In the genomic region with DNA sequence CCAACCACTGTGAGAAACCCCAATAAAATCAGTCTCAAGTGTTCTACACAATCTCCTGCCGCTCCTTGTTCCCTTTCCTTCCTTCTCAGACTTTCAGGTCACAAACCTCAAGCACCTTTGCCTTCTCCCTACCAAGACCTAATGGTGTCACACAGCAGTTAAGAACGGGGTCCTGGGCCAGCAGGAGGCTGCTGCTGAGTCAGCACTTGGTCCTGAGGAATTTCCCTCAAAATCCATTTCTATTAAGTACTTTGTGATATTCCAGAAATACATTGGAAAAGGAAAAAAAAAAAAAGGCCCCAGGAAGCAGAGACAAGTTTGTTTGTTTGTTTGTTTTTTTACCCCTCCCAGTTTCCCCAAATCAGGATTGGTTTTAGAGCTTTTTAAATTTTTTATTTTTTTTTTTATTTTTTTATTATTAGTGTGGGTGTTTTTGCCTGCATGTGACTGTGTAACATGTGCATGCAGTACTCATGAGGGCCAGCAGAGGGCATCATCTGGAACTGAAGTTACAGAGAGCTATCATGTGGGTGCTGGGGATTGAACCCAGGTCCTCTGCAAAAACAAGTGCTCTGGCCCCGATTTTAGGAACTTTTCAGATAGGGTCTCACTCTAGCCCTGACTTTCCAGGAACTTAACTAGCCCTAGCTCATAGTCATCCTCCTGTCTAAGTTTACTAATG, we compare ENCODE assay signal across 13 mouse cellular contexts. TPM values are rescaled to one million over a fixed set of nuclear protein-coding genes. Genes with fewer than 3 reads are reported as not detected.
DNase-seq lines count a peak whose midpoint lies in the region; ATAC-seq and TF ChIP-seq lines count a peak whose summit lies in the region.
"Had no signal": no experiment of that assay in that cellular context is flagged by ENCODE, and none has a peak within 500 bp of the region (broad histone marks: within the 10 kb centered on the region; RNA-seq: fewer than 3 reads in every experiment).

No protein-coding gene starts in this region.

- no peaks in the 10 kb centered on the region for H3K4me1 ChIP-seq in kidney, postnatal 0 days (replicated peaks; ENCODE audit: insufficient read depth, low read length)
- peaks cover 0 to 9% of the 10 kb centered on the region in 2 experiments; a peak in 2 of 4 replicates for H3K4me1 ChIP-seq in CH12.LX (ENCODE audit: control insufficient read depth in 1 of 2, insufficient read depth in 2 of 2)
- H3K4me1 ChIP-seq in liver, embryonic 14.5 days (replicated peaks; ENCODE audit: control insufficient read depth in 2 of 2, insufficient read depth in 2 of 2, low read length in 1 of 2): peaks cover 0 to 5% of the 10 kb centered on the region in 2 experiments; a peak in 1 of 4 replicates

- TF ChIP-seq RAD21 in CH12.LX (IDR thresholded peaks at IDR 0.05; ENCODE audit: low read depth, low read length): no peak; the same call in none of the 2 replicates

- no peak for TF ChIP-seq EP300 in CH12.LX (IDR thresholded peaks at IDR 0.05; ENCODE audit: low read length)
- TF ChIP-seq EP300 in liver, embryonic 14.5 days (IDR thresholded peaks at IDR 0.05; ENCODE audit: low read depth): no peak

- peaks cover 38% of the 10 kb centered on the region for H3K36me3 ChIP-seq in kidney, postnatal 0 days (ENCODE audit: insufficient read depth, low read length)
- H3K36me3 ChIP-seq in CH12.LX (replicated peaks in 1 of 2; ENCODE audit: control insufficient read depth in 1 of 2, insufficient read depth in 1 of 2, low read length in 1 of 2): peaks cover 42 to 51% of the 10 kb centered on the region in 2 experiments
- peaks cover 16% of the 10 kb centered on the region for H3K36me3 ChIP-seq in liver, embryonic 14.5 days (replicated peaks; ENCODE audit: control insufficient read depth, insufficient read depth, low read depth)

- H3K27me3 ChIP-seq in kidney, postnatal 0 days (ENCODE audit: insufficient read depth, low read length): no peaks in the 10 kb centered on the region
- no peaks in the 10 kb centered on the region for H3K27me3 ChIP-seq in CH12.LX (replicated peaks)
- no peaks in the 10 kb centered on the region for H3K27me3 ChIP-seq in liver, embryonic 14.5 days (ENCODE audit: control insufficient read depth, insufficient read depth, low read length)
- H3K27me3 ChIP-seq: embryonic facial prominence, embryonic 12.5 days; limb, embryonic 13.5 days had no signal

- H3K27ac ChIP-seq in kidney, postnatal 0 days: no peak overlapping the region
- no peak overlapping the region for H3K27ac ChIP-seq in CH12.LX (ENCODE audit: insufficient read depth, low read depth)
- no peak overlapping the region for H3K27ac ChIP-seq in liver, embryonic 14.5 days
- H3K27ac ChIP-seq: embryonic facial prominence, embryonic 12.5 days; limb, embryonic 13.5 days had no signal

- H3K79me2 ChIP-seq in CH12.LX (replicated peaks; ENCODE audit: control insufficient read depth, extremely low read depth, insufficient read depth, poor library complexity, severe bottlenecking): no peaks in the 10 kb centered on the region

- DNase-seq in kidney, postnatal 0 days (ENCODE audit: low spot score): no peak
- DNase-seq in kidney, adult 9 months: no peak
- peak; percentile 60 for DNase-seq in 3T3-L1 (ENCODE audit: low read depth, low spot score)
- peak; percentile 39 for DNase-seq in CH12.LX (ENCODE audit: extremely low read depth)
- no peak for DNase-seq in liver, embryonic 14.5 days (ENCODE audit: low read depth in 3 of 3, low spot score in 3 of 3)
- no peak for DNase-seq in layer of hippocampus, postnatal 14 days (ENCODE audit: low spot score in 2 of 2)
- DNase-seq in layer of hippocampus, adult 9-10 months (ENCODE audit: low spot score): no peak
- DNase-seq: adrenal gland, adult 8-10 months; kidney, adult 11 months had no signal

- TF ChIP-seq POLR2A in CH12.LX (IDR thresholded peaks at IDR 0.05; ENCODE audit: low read depth, low read length): no peak

- H3K4me2 ChIP-seq in kidney, postnatal 0 days (ENCODE audit: low read length): no peak overlapping the region
- no peak overlapping the region for H3K4me2 ChIP-seq in CH12.LX (ENCODE audit: insufficient read depth, low read depth, poor library complexity, severe bottlenecking)
- H3K4me2 ChIP-seq in liver, embryonic 14.5 days (ENCODE audit: low read depth): no peak overlapping the region
- H3K4me2 ChIP-seq: embryonic facial prominence, embryonic 12.5 days; limb, embryonic 13.5 days had no signal

- H3K9ac ChIP-seq in kidney, postnatal 0 days (ENCODE audit: low read depth, low read length): no peak overlapping the region
- H3K9ac ChIP-seq in CH12.LX (ENCODE audit: insufficient read depth, low read depth): no peak overlapping the region
- H3K9ac ChIP-seq in liver, embryonic 14.5 days (replicated peaks): no peak overlapping the region
- H3K9ac ChIP-seq: embryonic facial prominence, embryonic 12.5 days; limb, embryonic 13.5 days had no signal

- in situ Hi-C loops in CH12.LX (cut with MboI; ENCODE audit: low pct_ligation_motif_present, low pct_unique_long_range_greater_than_20kb, low sequenced_read_pairs): no loop called here

- no peak for ATAC-seq in kidney, postnatal 0 days (replicated peaks; ENCODE audit: low FRiP score, low read depth)
- ATAC-seq in liver, embryonic 14.5 days (ENCODE audit: insufficient read depth): no peak
- no peak for ATAC-seq in megakaryocyte, adult 5-6 weeks (ENCODE audit: poor library complexity, severe bottlenecking)

- no peak overlapping the region for H3K4me3 ChIP-seq in kidney, postnatal 0 days (replicated peaks; ENCODE audit: low read depth, low read length)
- no peak overlapping the region for H3K4me3 ChIP-seq in CH12.LX (replicated peaks in 1 of 3; ENCODE audit: low read depth in 2 of 3, low read length in 2 of 3, poor library complexity in 1 of 3)
- no peak overlapping the region for H3K4me3 ChIP-seq in liver, embryonic 14.5 days (ENCODE audit: insufficient read depth in 1 of 2, low read depth in 2 of 2, low read length in 2 of 2)
- H3K4me3 ChIP-seq: embryonic facial prominence, embryonic 12.5 days; limb, embryonic 13.5 days had no signal

- dilution Hi-C loops in CH12.LX (cut with MboI; ENCODE audit: extremely low pct_ligation_motif_present, extremely low pct_unique_long_range_greater_than_20kb, low sequenced_read_pairs): no loop called here

- TF ChIP-seq CTCF in kidney, postnatal 0 days (IDR thresholded peaks at IDR 0.05; ENCODE audit: low read depth): peak; percentile 55
- TF ChIP-seq CTCF in CH12.LX (conservative IDR thresholded peaks at IDR 0.05 in 1 of 2, IDR thresholded peaks at IDR 0.05 in 1 of 2; ENCODE audit: low read depth in 2 of 2, low read length in 2 of 2): peak; percentile 18 to 48; a peak in 2 of 4 replicates
- peak; percentile 68 for TF ChIP-seq CTCF in liver, embryonic 14.5 days (IDR thresholded peaks at IDR 0.05; ENCODE audit: low read depth)

- no peaks in the 10 kb centered on the region for H3K9me3 ChIP-seq in kidney, postnatal 0 days (replicated peaks; ENCODE audit: low read length)
- H3K9me3 ChIP-seq in CH12.LX (replicated peaks; ENCODE audit: low read length): peaks cover 3% of the 10 kb centered on the region
- no peaks in the 10 kb centered on the region for H3K9me3 ChIP-seq in liver, embryonic 14.5 days (ENCODE audit: control insufficient read depth, low read length)
- H3K9me3 ChIP-seq: embryonic facial prominence, embryonic 12.5 days; limb, embryonic 13.5 days had no signal

- 93% methylated on average over 3 of the region's 3 CpGs for WGBS in kidney, postnatal 0 days
- 73% methylated on average over 3 of the region's 3 CpGs for WGBS in liver, embryonic 14.5 days (ENCODE audit: insufficient replicate concordance)

TF ChIP-seq in CH12.LX, 34 proteins besides CTCF, POLR2A, EP300 and RAD21 (continues in another document):
- TF ChIP-seq NRF1 (IDR thresholded peaks at IDR 0.05; ENCODE audit: low read depth, low read length): no peak
- peak; percentile 67 for TF ChIP-seq MAFK (IDR thresholded peaks at IDR 0.05; ENCODE audit: insufficient replicate concordance, low read length)

RNA-seq across cellular contexts. Expression of a gene that starts 15.5 kb away (rescaled TPM):
- polyA plus RNA-seq in kidney, postnatal 0 days (2015; fragmentation: Nextera tagmentation; extraction: Ambion mirVana): not detected in 2 replicates
- total RNA-seq in CH12.LX (2012; rRNA removed): not detected in 2 replicates
- not detected in 2 replicates for total RNA-seq in CH12.LX (2014; rRNA removed)
- polyA plus RNA-seq in CH12.LX (2012; ENCODE audit: insufficient read length, low read depth): not detected in 2 replicates
- polyA plus RNA-seq in liver, embryonic 14.5 days (2012; rRNA removed): 0.06 and 0.08 TPM in 2 replicates
- 0.13 and 0.18 TPM in 2 replicates for polyA plus RNA-seq in liver, embryonic 14.5 days (2014; fragmentation: Nextera tagmentation; extraction: Ambion mirVana)
- not detected in 2 replicates for total RNA-seq in megakaryocyte, adult 5-6 weeks (2015)
- total RNA-seq in megakaryocyte, adult 5-6 weeks (2017): not detected in 2 replicates
- total RNA-seq in layer of hippocampus, postnatal 14 days (2021): not detected
- total RNA-seq: gastrocnemius, postnatal 4 days had no signal

RNA-seq across cellular contexts. Expression of a gene that starts 32.2 kb away (rescaled TPM):
- polyA plus RNA-seq in kidney, postnatal 0 days (2015; fragmentation: Nextera tagmentation; extraction: Ambion mirVana): 21.3 TPM in 2 replicates
- total RNA-seq in CH12.LX (2012; rRNA removed): 6.0 and 6.6 TPM in 2 replicates
- total RNA-seq in CH12.LX (2014; rRNA removed): 7.0 and 7.6 TPM in 2 replicates
- 12.5 and 14.5 TPM in 2 replicates for polyA plus RNA-seq in CH12.LX (2012; ENCODE audit: insufficient read length, low read depth)
- polyA plus RNA-seq in liver, embryonic 14.5 days (2012; rRNA removed): 2.1 and 2.7 TPM in 2 replicates
- 5.0 and 6.0 TPM in 2 replicates for polyA plus RNA-seq in liver, embryonic 14.5 days (2014; fragmentation: Nextera tagmentation; extraction: Ambion mirVana)
- total RNA-seq in megakaryocyte, adult 5-6 weeks (2015): 12.7 TPM in 2 replicates
- 4.7 and 6.2 TPM in 2 replicates for total RNA-seq in megakaryocyte, adult 5-6 weeks (2017)
- total RNA-seq in layer of hippocampus, postnatal 14 days (2021): 10 to 100 TPM; 18.7 to 21.2 TPM

RNA-seq across cellular contexts. Expression of a gene that starts 49.8 kb away (rescaled TPM):
- polyA plus RNA-seq in kidney, postnatal 0 days (2015; fragmentation: Nextera tagmentation; extraction: Ambion mirVana): 59.4 and 65.0 TPM in 2 replicates
- 30.7 and 34.4 TPM in 2 replicates for total RNA-seq in CH12.LX (2012; rRNA removed)
- total RNA-seq in CH12.LX (2014; rRNA removed): 43.3 and 50.1 TPM in 2 replicates
- 47.7 and 52.1 TPM in 2 replicates for polyA plus RNA-seq in CH12.LX (2012; ENCODE audit: insufficient read length, low read depth)
- 3.8 and 5.1 TPM in 2 replicates for polyA plus RNA-seq in liver, embryonic 14.5 days (2012; rRNA removed)
- polyA plus RNA-seq in liver, embryonic 14.5 days (2014; fragmentation: Nextera tagmentation; extraction: Ambion mirVana): 12.8 and 13.4 TPM in 2 replicates
- 10.5 and 11.1 TPM in 2 replicates for total RNA-seq in megakaryocyte, adult 5-6 weeks (2015)
- 20.5 and 21.0 TPM in 2 replicates for total RNA-seq in megakaryocyte, adult 5-6 weeks (2017)
- total RNA-seq in layer of hippocampus, postnatal 14 days (2021): 10 to 100 TPM; 16.4 to 16.7 TPM

RNA-seq across cellular contexts. Expression of a gene that starts 58.6 kb away (rescaled TPM):
- 35.6 and 39.9 TPM in 2 replicates for polyA plus RNA-seq in kidney, postnatal 0 days (2015; fragmentation: Nextera tagmentation; extraction: Ambion mirVana)
- 17.4 and 20.2 TPM in 2 replicates for total RNA-seq in CH12.LX (2012; rRNA removed)
- 10.6 and 11.6 TPM in 2 replicates for total RNA-seq in CH12.LX (2014; rRNA removed)
- polyA plus RNA-seq in CH12.LX (2012; ENCODE audit: insufficient read length, low read depth): 22.3 and 23.5 TPM in 2 replicates
- 10.6 and 10.7 TPM in 2 replicates for polyA plus RNA-seq in liver, embryonic 14.5 days (2012; rRNA removed)
- polyA plus RNA-seq in liver, embryonic 14.5 days (2014; fragmentation: Nextera tagmentation; extraction: Ambion mirVana): 9.8 and 11.8 TPM in 2 replicates
- 23.4 and 23.8 TPM in 2 replicates for total RNA-seq in megakaryocyte, adult 5-6 weeks (2015)
- total RNA-seq in megakaryocyte, adult 5-6 weeks (2017): 36.9 and 39.8 TPM in 2 replicates
- total RNA-seq in layer of hippocampus, postnatal 14 days (2021): 10 to 100 TPM; 39.8 to 41.8 TPM

Comparison
In these comparisons a context has a peak if more than half of its experiments do, and no peak if none do; other contexts are left out.
1. DNase-seq: peak in 3T3-L1 (single experiment) and CH12.LX (single experiment); none in kidney, postnatal 0 days (single experiment), kidney, adult 9 months (single experiment), liver, embryonic 14.5 days (0 of 3), layer of hippocampus, postnatal 14 days (0 of 2) and layer of hippocampus, adult 9-10 months (single experiment).
2. Peak in every context shown above with its lines, with median percentiles within 50 percentile points of each other: CTCF ChIP-seq.